Mouse (Mus musculus) heart, embryonic 15.5 days (tissue): ENCODE measurements around the gene Rbfox1. TPM values are rescaled to one million over a fixed set of nuclear protein-coding genes. Genes with fewer than 3 reads are reported as not detected.

Experiments
- ATAC-seq: fragments of 200-750 bp; cut with Nextera tagmentation; replicated peaks from 2 replicates; pipeline ENCODE4 v1.8.0; 2017; ENCODE audit warnings: low read depth, moderate TSS enrichment; ENCODE audit not compliant: insufficient number of reproducible peaks, insufficient read depth, low FRiP score
- H3K27ac ChIP-seq: fragments of 300-500 bp; sonication (generic); 2 replicates; pipeline ENCODE4 v1.5.1; 2015; ENCODE audit warnings: mild to moderate bottlenecking, inconsistent platforms
- H3K27me3 ChIP-seq: fragments of 300-500 bp; sonication (generic); 2 replicates; pipeline ENCODE4 v1.6.1; 2015; ENCODE audit warnings: inconsistent platforms
- H3K36me3 ChIP-seq: fragments of 300-500 bp; sonication (generic); 2 replicates; pipeline ENCODE4 v1.6.1; 2015; ENCODE audit warnings: mild to moderate bottlenecking, inconsistent platforms
- H3K4me1 ChIP-seq: fragments of 300-500 bp; sonication (generic); replicated peaks from 2 replicates; pipeline ENCODE4 v1.6.1; 2015; ENCODE audit warnings: inconsistent platforms
- H3K4me2 ChIP-seq: fragments of 300-500 bp; sonication (generic); 2 replicates; pipeline ENCODE4 v1.6.1; 2015; ENCODE audit warnings: inconsistent platforms, mild to moderate bottlenecking, moderate library complexity
- H3K4me3 ChIP-seq: fragments of 300-500 bp; sonication (generic); 2 replicates; pipeline ENCODE4 v1.5.1; 2015; ENCODE audit warnings: mild to moderate bottlenecking, inconsistent platforms
- H3K9ac ChIP-seq: fragments of 300-500 bp; sonication (generic); 2 replicates; pipeline ENCODE4 v1.6.1; 2015; ENCODE audit warnings: mild to moderate bottlenecking, inconsistent platforms
- H3K9me3 ChIP-seq: fragments of 300-500 bp; sonication (generic); replicated peaks from 2 replicates; pipeline ENCODE4 v1.6.1; 2016; ENCODE audit warnings: inconsistent platforms
- WGBS: fragments of 180-500 bp; shearing (Covaris S2); methylation state at CpG from one replicate; pipeline ENCODE4 v1.1.7; 2015; ENCODE audit warnings: mixed read lengths; 5-methylcytosine and 5-hydroxymethylcytosine counted together
- polyA plus RNA-seq: library from polyadenylated mRNA; unstranded; fragments of >200 nt; fragmentation: Nextera tagmentation; extraction: Ambion mirVana; gene quantifications from 2 replicates; pipeline ENCODE4 v1.2.1, GENCODE M21; 2015

The Rbfox1 gene
- polyA plus RNA-seq, 1 experiment from 2014 or later, result 4.9 TPM

DNA sequence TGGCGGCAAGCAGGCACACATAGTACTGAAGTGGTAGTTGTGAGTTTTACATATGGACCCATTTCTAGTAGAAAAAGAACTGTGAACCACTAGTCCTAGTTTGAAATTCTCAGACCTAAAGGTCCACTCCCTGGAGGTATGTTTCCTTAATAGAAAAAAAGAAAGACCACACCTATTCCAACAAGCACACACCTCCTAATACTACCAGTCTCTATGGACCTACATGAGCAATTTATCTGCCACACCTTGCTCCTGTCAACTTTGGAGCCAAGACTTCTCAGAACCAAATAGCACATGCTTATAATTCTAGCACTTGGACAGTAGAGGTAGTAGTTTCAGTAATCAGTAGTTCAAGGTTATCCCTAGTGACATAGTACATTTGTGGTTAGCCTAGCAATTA is 700.0 kb downstream of the Rbfox1 start:
- no peak overlapping the region for H3K4me2 ChIP-seq
- H3K4me1 ChIP-seq, result no peaks in the 10 kb centered on the region
- no peak overlapping the region for H3K4me3 ChIP-seq
- no peak overlapping the region for H3K27ac ChIP-seq
- no peaks in the 10 kb centered on the region for H3K27me3 ChIP-seq
- no peak overlapping the region for H3K9ac ChIP-seq
- WGBS, result 90% methylated on average over 1 of the region's 1 CpGs
- H3K36me3 ChIP-seq, result no peaks in the 10 kb centered on the region
- H3K9me3 ChIP-seq, result no peaks in the 10 kb centered on the region
- ATAC-seq, result no peak

DNA sequence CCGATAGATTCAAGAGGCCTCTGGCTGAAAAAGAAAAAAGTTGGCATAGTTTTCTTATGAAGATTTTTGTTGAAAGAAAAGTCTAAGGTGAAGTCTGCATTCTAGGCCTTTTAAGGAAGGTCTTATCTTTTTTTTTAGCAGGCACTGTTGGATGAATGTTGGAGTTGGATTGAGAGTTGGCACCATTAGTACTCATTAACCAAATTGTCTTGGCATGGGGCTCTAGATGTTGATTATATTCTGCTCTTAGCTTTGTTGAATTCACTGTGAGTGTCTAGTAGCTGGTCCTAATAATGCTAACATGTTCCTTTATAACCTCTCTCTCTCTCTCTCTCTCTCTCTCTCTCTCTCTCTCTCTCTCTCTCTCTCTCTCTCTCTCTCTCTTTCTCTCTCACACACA is 731.4 kb downstream of the Rbfox1 start:
- no peaks in the 10 kb centered on the region for H3K27me3 ChIP-seq
- WGBS, result 66% methylated on average over 1 of the region's 1 CpGs
- no peak overlapping the region for H3K27ac ChIP-seq
- no peak for ATAC-seq
- no peak overlapping the region for H3K4me2 ChIP-seq
- no peak overlapping the region for H3K4me3 ChIP-seq
- H3K9me3 ChIP-seq, result no peaks in the 10 kb centered on the region
- H3K4me1 ChIP-seq, result no peaks in the 10 kb centered on the region
- no peaks in the 10 kb centered on the region for H3K36me3 ChIP-seq
- no peak overlapping the region for H3K9ac ChIP-seq

DNA sequence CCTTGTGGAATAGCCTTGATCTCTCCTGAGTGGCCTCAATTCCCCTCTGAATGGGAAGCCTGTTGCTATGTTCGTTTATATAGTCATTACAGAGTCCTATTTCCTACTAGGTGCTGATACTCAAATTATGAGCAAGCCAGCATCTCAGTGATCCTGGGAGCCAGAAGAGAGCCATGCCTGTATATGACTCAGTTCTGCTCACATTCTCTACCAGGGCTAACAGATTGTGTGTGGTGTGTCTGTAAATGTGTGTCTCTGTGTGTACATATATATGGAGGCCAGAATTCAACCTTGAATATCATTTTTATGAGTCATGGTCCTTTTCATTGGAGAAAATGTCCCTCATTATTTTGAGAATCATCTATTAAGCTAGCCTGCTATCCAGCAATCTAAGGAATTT is 755.2 kb downstream of the Rbfox1 start:
- H3K27me3 ChIP-seq, result no peaks in the 10 kb centered on the region
- H3K4me1 ChIP-seq, result no peaks in the 10 kb centered on the region
- H3K9ac ChIP-seq, result no peak overlapping the region
- WGBS, result 41% methylated on average over 1 of the region's 1 CpGs
- H3K4me3 ChIP-seq, result no peak overlapping the region
- ATAC-seq, result no peak
- no peak overlapping the region for H3K4me2 ChIP-seq
- H3K27ac ChIP-seq, result no peak overlapping the region
- H3K9me3 ChIP-seq, result no peaks in the 10 kb centered on the region
- no peaks in the 10 kb centered on the region for H3K36me3 ChIP-seq

GRCm38 (mm10) chr16:6646941-6647340 is 761.8 kb downstream of the Rbfox1 start:
- Histone ChIP-seq H3K4me2 (no peak overlapping the region), H3K27ac (no peak overlapping the region), H3K36me3 (no peaks in the 10 kb centered on the region), H3K9ac (no peak overlapping the region), H3K4me1 (no peaks in the 10 kb centered on the region), H3K9me3 (no peaks in the 10 kb centered on the region), H3K27me3 (no peaks in the 10 kb centered on the region), H3K4me3 (no peak overlapping the region)
- 69% methylated on average over 5 of the region's 5 CpGs for WGBS
- ATAC-seq, result no peak

- ATAC-seq, result no peak
- Histone ChIP-seq H3K4me2 (no peak overlapping the region), H3K4me1 (no peaks in the 10 kb centered on the region), H3K9me3 (no peaks in the 10 kb centered on the region), H3K27me3 (no peaks in the 10 kb centered on the region), H3K27ac (no peak overlapping the region), H3K4me3 (no peak overlapping the region), H3K36me3 (no peaks in the 10 kb centered on the region), H3K9ac (no peak overlapping the region)
- WGBS, result 63% methylated on average over 1 of the region's 1 CpGs
Measured at GRCm38 (mm10) chr16:6648753-6649152, 763.6 kb downstream of the Rbfox1 start.

- H3K9ac ChIP-seq, result no peak overlapping the region
- H3K9me3 ChIP-seq, result no peaks in the 10 kb centered on the region
- H3K27me3 ChIP-seq, result no peaks in the 10 kb centered on the region
- H3K36me3 ChIP-seq, result no peaks in the 10 kb centered on the region
- WGBS, result 67% methylated on average over 2 of the region's 2 CpGs
- no peak overlapping the region for H3K27ac ChIP-seq
- H3K4me3 ChIP-seq, result no peak overlapping the region
- H3K4me2 ChIP-seq, result no peak overlapping the region
- no peak for ATAC-seq
- no peaks in the 10 kb centered on the region for H3K4me1 ChIP-seq
Measured at GRCm38 (mm10) chr16:6658594-6658993, 773.4 kb downstream of the Rbfox1 start.

- ATAC-seq, result no peak
- WGBS, result 83% methylated on average over 1 of the region's 1 CpGs
- H3K4me3 ChIP-seq, result no peak overlapping the region
- H3K27ac ChIP-seq, result no peak overlapping the region
- H3K4me2 ChIP-seq, result no peak overlapping the region
- H3K27me3 ChIP-seq, result no peaks in the 10 kb centered on the region
- no peaks in the 10 kb centered on the region for H3K9me3 ChIP-seq
- no peaks in the 10 kb centered on the region for H3K36me3 ChIP-seq
- H3K4me1 ChIP-seq, result no peaks in the 10 kb centered on the region
- H3K9ac ChIP-seq, result no peak overlapping the region
Measured at GRCm38 (mm10) chr16:6686076-6686757, 801.1 kb downstream of the Rbfox1 start.

DNA sequence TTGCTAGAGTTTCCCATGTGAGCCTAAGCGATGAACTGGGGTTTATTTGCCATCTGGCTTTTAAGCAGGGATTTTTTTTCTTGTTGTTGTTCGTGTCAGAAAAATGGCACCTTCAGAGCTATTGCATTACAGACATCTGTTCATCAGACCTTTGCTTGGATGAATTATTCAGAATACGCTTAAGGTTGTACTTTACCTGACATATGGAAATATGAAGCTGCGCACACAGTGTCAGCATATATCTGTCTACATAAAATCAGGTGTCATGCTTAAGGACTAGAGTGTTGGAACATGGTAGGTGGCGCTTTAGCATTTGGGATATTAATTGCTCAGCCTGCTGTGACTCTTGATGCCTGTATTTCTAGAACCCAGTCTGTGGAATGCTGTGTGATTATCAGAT is 819.7 kb downstream of the Rbfox1 start:
- no peak for ATAC-seq
- H3K36me3 ChIP-seq, result no peaks in the 10 kb centered on the region
- 88% methylated on average over 5 of the region's 5 CpGs for WGBS
- H3K4me2 ChIP-seq, result no peak overlapping the region
- H3K27me3 ChIP-seq, result no peaks in the 10 kb centered on the region
- H3K4me1 ChIP-seq, result no peaks in the 10 kb centered on the region
- no peak overlapping the region for H3K9ac ChIP-seq
- no peak overlapping the region for H3K4me3 ChIP-seq
- no peaks in the 10 kb centered on the region for H3K9me3 ChIP-seq
- H3K27ac ChIP-seq, result no peak overlapping the region

DNA sequence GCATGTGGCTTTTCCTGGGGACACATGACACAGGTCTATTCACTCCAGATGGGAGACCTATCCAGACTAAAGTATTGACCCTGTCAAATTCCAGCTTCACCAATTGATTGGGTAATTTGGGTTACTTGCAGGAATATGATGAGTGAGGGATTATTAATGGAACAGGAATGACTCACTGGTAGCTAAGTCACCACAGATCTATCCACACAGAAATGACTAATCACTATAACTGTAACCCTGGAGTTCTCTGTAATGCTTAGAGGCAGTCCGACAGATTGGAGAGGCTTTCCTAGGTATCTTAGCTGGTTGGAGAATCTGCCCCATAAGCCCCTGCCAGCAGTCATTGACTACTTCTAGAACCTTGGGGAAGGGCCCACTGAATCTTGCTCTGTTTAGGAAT is 827.2 kb downstream of the Rbfox1 start:
- Histone ChIP-seq H3K36me3 (no peaks in the 10 kb centered on the region), H3K9me3 (no peaks in the 10 kb centered on the region), H3K4me3 (no peak overlapping the region), H3K27me3 (no peaks in the 10 kb centered on the region), H3K9ac (no peak overlapping the region), H3K4me2 (no peak overlapping the region), H3K4me1 (no peaks in the 10 kb centered on the region), H3K27ac (no peak overlapping the region)
- 82% methylated on average over 1 of the region's 1 CpGs for WGBS
- no peak for ATAC-seq

DNA sequence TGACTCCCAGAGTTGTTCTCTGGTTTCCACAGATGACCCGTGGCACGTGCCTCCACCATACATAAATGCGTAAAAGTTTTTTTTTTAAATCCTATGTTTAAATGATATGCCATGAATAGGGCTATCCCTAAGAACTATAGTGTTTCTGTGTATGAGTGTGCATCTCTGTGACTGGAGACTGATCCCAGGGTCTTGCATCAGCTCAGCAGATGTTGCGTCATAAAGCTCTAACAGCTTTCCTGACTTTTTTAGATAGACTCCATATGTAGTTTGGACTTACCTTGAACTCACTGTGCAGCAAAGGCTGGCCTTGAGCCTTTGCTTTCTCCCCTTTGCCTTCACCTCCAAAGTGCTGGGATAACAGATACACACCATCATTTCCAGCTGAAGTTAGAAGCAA is 830.1 kb downstream of the Rbfox1 start:
- Histone ChIP-seq H3K4me2 (no peak overlapping the region), H3K27ac (no peak overlapping the region), H3K36me3 (no peaks in the 10 kb centered on the region), H3K9ac (no peak overlapping the region), H3K27me3 (no peaks in the 10 kb centered on the region), H3K4me1 (no peaks in the 10 kb centered on the region), H3K4me3 (no peak overlapping the region), H3K9me3 (no peaks in the 10 kb centered on the region)
- 85% methylated on average over 4 of the region's 4 CpGs for WGBS
- no peak for ATAC-seq

DNA sequence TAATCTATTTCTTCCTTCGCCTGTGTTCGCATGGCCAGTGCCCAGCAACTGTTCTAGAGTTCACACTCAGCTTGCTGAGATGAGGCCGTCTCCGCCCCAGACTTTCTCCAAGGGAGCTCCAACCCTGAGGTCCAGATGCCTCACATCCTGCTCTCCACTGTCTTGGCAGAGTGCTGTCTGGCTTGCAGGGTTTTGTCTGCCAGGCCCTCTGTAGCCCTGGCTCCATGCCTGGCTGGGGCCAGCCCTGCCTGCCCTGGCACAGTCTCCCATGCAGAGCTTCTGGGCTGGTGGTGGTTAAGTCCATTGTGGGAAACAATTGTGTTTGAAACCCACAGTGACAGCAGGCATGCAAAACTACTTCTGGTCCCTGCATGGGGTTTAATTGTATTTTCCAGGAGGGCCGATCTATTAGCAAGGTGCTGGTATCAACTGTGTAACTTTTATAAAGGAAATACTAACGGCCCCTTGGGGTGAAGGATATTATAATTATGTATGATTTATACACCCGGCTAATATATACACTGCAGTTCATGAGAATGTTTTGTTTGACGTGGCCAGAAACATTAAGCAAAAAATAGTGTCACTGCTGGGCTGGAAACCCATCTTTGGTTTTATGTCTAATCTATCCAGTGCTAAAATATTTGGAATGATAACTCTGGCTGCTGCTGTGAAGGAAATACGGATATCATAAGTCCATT is 831.2 kb downstream of the Rbfox1 start:
- H3K4me3 ChIP-seq, result no peak overlapping the region
- H3K36me3 ChIP-seq, result no peaks in the 10 kb centered on the region
- 0 out of 2 replicates have a peak, but pooled peaks have one; percentile 27 for ATAC-seq
- H3K27ac ChIP-seq, result no peak overlapping the region
- no peaks in the 10 kb centered on the region for H3K27me3 ChIP-seq
- WGBS, result 70% methylated on average over 9 of the region's 9 CpGs
- no peaks in the 10 kb centered on the region for H3K9me3 ChIP-seq
- no peaks in the 10 kb centered on the region for H3K4me1 ChIP-seq
- no peak overlapping the region for H3K4me2 ChIP-seq
- no peak overlapping the region for H3K9ac ChIP-seq

GRCm38 (mm10) chr16:6719027-6719426 is 833.9 kb downstream of the Rbfox1 start:
- Histone ChIP-seq H3K27ac (no peak overlapping the region), H3K4me2 (no peak overlapping the region), H3K9ac (no peak overlapping the region), H3K4me3 (no peak overlapping the region), H3K27me3 (no peaks in the 10 kb centered on the region), H3K36me3 (no peaks in the 10 kb centered on the region), H3K4me1 (no peaks in the 10 kb centered on the region), H3K9me3 (no peaks in the 10 kb centered on the region)
- WGBS, result 56% methylated on average over 8 of the region's 8 CpGs
- no peak for ATAC-seq
